Comparison of ENCODE assay signal across 14 mouse cellular contexts in the genomic region with DNA sequence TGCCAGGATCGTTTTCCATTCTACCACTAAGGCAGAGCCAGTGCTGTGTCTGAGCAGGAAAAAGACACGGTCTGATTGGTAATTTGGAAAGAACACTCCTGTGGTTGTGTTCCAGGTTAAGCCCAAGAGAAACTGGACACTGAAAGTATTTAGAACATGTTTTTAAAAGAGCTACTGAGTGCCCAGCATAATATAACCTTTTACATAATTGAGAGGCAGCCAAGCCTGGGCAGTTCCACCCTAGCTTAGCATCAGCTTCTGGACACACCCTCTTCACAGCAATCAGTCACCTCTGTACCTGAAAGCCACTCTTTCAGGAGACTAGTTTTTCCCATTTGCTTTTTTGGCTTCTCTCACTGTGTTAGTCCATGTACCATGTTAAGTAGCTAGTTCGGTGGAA.
DNase-seq lines count a peak whose midpoint lies in the region; ATAC-seq and TF ChIP-seq lines count a peak whose summit lies in the region.
"Had no signal": no experiment of that assay in that cellular context is flagged by ENCODE, and none has a peak within 500 bp of the region (broad histone marks: within the 10 kb centered on the region; RNA-seq: fewer than 3 reads in every experiment).

No protein-coding gene starts in this region.

- H3K27ac ChIP-seq in lung, postnatal 0 days (ENCODE audit: low read length): no peak overlapping the region
- H3K27ac ChIP-seq: layer of hippocampus, adult 2 months; liver, embryonic 13.5 days; midbrain, embryonic 15.5 days; stomach, embryonic 15.5 days had no signal

- H3K9ac ChIP-seq in lung, postnatal 0 days (replicated peaks; ENCODE audit: low read depth): no peak overlapping the region
- H3K9ac ChIP-seq: liver, embryonic 13.5 days; midbrain, embryonic 15.5 days; stomach, embryonic 15.5 days had no signal

- no peak for TF ChIP-seq CTCF in lung, postnatal 0 days (IDR thresholded peaks at IDR 0.05)

- no peak overlapping the region for H3K4me3 ChIP-seq in lung, postnatal 0 days (ENCODE audit: low read depth, low read length)
- H3K4me3 ChIP-seq: layer of hippocampus, adult 2 months; liver, embryonic 13.5 days; midbrain, embryonic 15.5 days; stomach, embryonic 15.5 days had no signal

- 81% methylated on average over 3 of the region's 3 CpGs for WGBS in lung, postnatal 0 days

- no peak for ATAC-seq in lung, postnatal 0 days
- ATAC-seq: midbrain, embryonic 15.5 days had no signal

- no peak for TF ChIP-seq EP300 in lung, postnatal 0 days (IDR thresholded peaks at IDR 0.05)

- H3K9me3 ChIP-seq in lung, postnatal 0 days (ENCODE audit: low read length): no peaks in the 10 kb centered on the region
- H3K9me3 ChIP-seq: liver, embryonic 13.5 days; midbrain, embryonic 15.5 days; stomach, embryonic 15.5 days had no signal

- intact Hi-C loops in heart, postnatal 25 days (cut with DNase I): no loop called here

- no peaks in the 10 kb centered on the region for H3K4me1 ChIP-seq in lung, postnatal 0 days (ENCODE audit: insufficient read depth, low read depth, low read length)
- H3K4me1 ChIP-seq: midbrain, embryonic 15.5 days; stomach, embryonic 15.5 days had no signal

- H3K27me3 ChIP-seq in lung, postnatal 0 days (replicated peaks; ENCODE audit: insufficient read depth, low read length): no peaks in the 10 kb centered on the region
- H3K27me3 ChIP-seq: liver, embryonic 13.5 days; midbrain, embryonic 15.5 days; stomach, embryonic 15.5 days had no signal

- H3K36me3 ChIP-seq in lung, postnatal 0 days (ENCODE audit: insufficient read depth, low read length): no peaks in the 10 kb centered on the region
- H3K36me3 ChIP-seq: liver, embryonic 13.5 days; midbrain, embryonic 15.5 days; stomach, embryonic 15.5 days had no signal

- no peak overlapping the region for H3K4me2 ChIP-seq in lung, postnatal 0 days (replicated peaks; ENCODE audit: low read depth, low read length)
- H3K4me2 ChIP-seq: liver, embryonic 13.5 days; midbrain, embryonic 15.5 days; stomach, embryonic 15.5 days had no signal

- peak; percentile 17 for DNase-seq in adrenal gland, postnatal 14 days
- DNase-seq in adrenal gland, postnatal 4 days (ENCODE audit: low spot score in 2 of 2): no peak
- peak; percentile 29 to 34 for DNase-seq in heart, adult 9 months (ENCODE audit: low spot score in 2 of 2)
- DNase-seq in heart, postnatal 25 days (ENCODE audit: low spot score): no peak
- peak; percentile 41 for DNase-seq in lung, postnatal 36 days
- DNase-seq in lung, postnatal 0 days (ENCODE audit: low spot score): no peak
- no peak for DNase-seq in testis, postnatal 10 days (ENCODE audit: low spot score)
- DNase-seq in MN1 (ENCODE audit: low spot score): no peak
- DNase-seq: cerebellum, postnatal 14 days; liver, embryonic 13.5 days; thymus, postnatal 25 days had no signal

Comparison
In these comparisons a context has a peak if more than half of its experiments do, and no peak if none do; other contexts are left out.
1. DNase-seq: peak in adrenal gland, postnatal 14 days (single experiment), heart, adult 9 months (2 of 2) and lung, postnatal 36 days (single experiment); none in adrenal gland, postnatal 4 days (0 of 2), heart, postnatal 25 days (single experiment), lung, postnatal 0 days (single experiment), testis, postnatal 10 days (single experiment) and MN1 (single experiment).